Mouse (Mus musculus) urinary bladder, postnatal 36 days (tissue): ENCODE data around the gene Pou2f3.

Experiments used
- DNase-seq, 2 experiments: peaks; one replicate each; pipeline ENCODE4 v3.0.0; 2022; ENCODE audit warnings: low spot score in 2 of 2, mixed read lengths in 1 of 2

The Pou2f3 gene

GRCm38 (mm10) chr9:43083441-43084055, 126.6 kb downstream of the Pou2f3 start:
- DNase-seq = no peak

GRCm38 (mm10) chr9:43078711-43079110, 131.5 kb downstream of the Pou2f3 start:
- no peak for DNase-seq

- DNase-seq = no peak
Measured at GRCm38 (mm10) chr9:43076163-43076562, 134.0 kb downstream of the Pou2f3 start.

GRCm38 (mm10) chr9:43074611-43075010, 135.6 kb downstream of the Pou2f3 start:
- DNase-seq = no peak
